25 mouse cellular contexts compared by ENCODE assay signal in genomic region chr15:8675616-8676015, GRCm38 (mm10). TPM values are rescaled to one million over a fixed set of nuclear protein-coding genes. Genes with fewer than 3 reads are reported as not detected.
"Had no signal": no experiment of that assay in that cellular context is flagged by ENCODE, and none has a peak within 500 bp of the region (broad histone marks: within the 10 kb centered on the region; RNA-seq: fewer than 3 reads in every experiment).

No protein-coding gene starts in this region.

- ATAC-seq: forebrain, embryonic 13.5 days; forebrain, embryonic 14.5 days; forebrain, embryonic 15.5 days; forebrain, embryonic 16.5 days; forebrain, postnatal 0 days had no signal

- DNase-seq: cerebellum, adult 8-10 months; cerebellum, adult 9-10 months; cerebellum, adult 9-11 months; cerebellum, postnatal 10 days; cerebellum, postnatal 14 days; cerebellum, postnatal 25 days; cerebellum, postnatal 36 days; embryo, embryonic 11 days; forebrain, postnatal 0 days; gastrocnemius, adult 2 months; gastrocnemius, postnatal 10 days; gastrocnemius, postnatal 14 days; gastrocnemius, postnatal 25 days; gastrocnemius, postnatal 36 days had no signal

- H3K4me3 ChIP-seq: embryonic facial prominence, embryonic 10.5 days; embryonic facial prominence, embryonic 12.5 days; embryonic facial prominence, embryonic 13.5 days; embryonic facial prominence, embryonic 15.5 days; erythroblast, embryonic 14.5 days; forebrain, embryonic 10.5 days; forebrain, embryonic 12.5 days; forebrain, embryonic 13.5 days; forebrain, embryonic 15.5 days; gastrocnemius, adult 2 months had no signal

- H3K4me2 ChIP-seq: embryonic facial prominence, embryonic 12.5 days; embryonic facial prominence, embryonic 13.5 days; embryonic facial prominence, embryonic 15.5 days; forebrain, embryonic 12.5 days; forebrain, embryonic 13.5 days; forebrain, embryonic 15.5 days had no signal

- H3K36me3 ChIP-seq: embryonic facial prominence, embryonic 10.5 days; embryonic facial prominence, embryonic 12.5 days; embryonic facial prominence, embryonic 13.5 days; embryonic facial prominence, embryonic 15.5 days; forebrain, embryonic 10.5 days; forebrain, embryonic 12.5 days; forebrain, embryonic 15.5 days had no signal

- H3K4me1 ChIP-seq: embryonic facial prominence, embryonic 12.5 days; forebrain, embryonic 10.5 days; forebrain, embryonic 12.5 days; forebrain, embryonic 13.5 days; forebrain, embryonic 15.5 days had no signal

- H3K9me3 ChIP-seq: embryonic facial prominence, embryonic 10.5 days; embryonic facial prominence, embryonic 12.5 days; embryonic facial prominence, embryonic 13.5 days; embryonic facial prominence, embryonic 15.5 days; forebrain, embryonic 10.5 days; forebrain, embryonic 12.5 days; forebrain, embryonic 13.5 days; forebrain, embryonic 15.5 days had no signal

- H3K27me3 ChIP-seq: embryonic facial prominence, embryonic 12.5 days; embryonic facial prominence, embryonic 13.5 days; embryonic facial prominence, embryonic 15.5 days; forebrain, embryonic 12.5 days; forebrain, embryonic 13.5 days; forebrain, embryonic 15.5 days had no signal

- H3K27ac ChIP-seq: embryonic facial prominence, embryonic 10.5 days; embryonic facial prominence, embryonic 12.5 days; embryonic facial prominence, embryonic 15.5 days; forebrain, embryonic 10.5 days; forebrain, embryonic 12.5 days; forebrain, embryonic 13.5 days; forebrain, embryonic 15.5 days; gastrocnemius, adult 2 months had no signal

- H3K9ac ChIP-seq: embryonic facial prominence, embryonic 12.5 days; embryonic facial prominence, embryonic 13.5 days; embryonic facial prominence, embryonic 15.5 days; forebrain, embryonic 12.5 days; forebrain, embryonic 13.5 days; forebrain, embryonic 15.5 days; forebrain, postnatal 0 days had no signal

RNA-seq across cellular contexts. Expression of gene Slc1a3, which starts 34.9 kb away (rescaled TPM):
- polyA plus RNA-seq: erythroblast, embryonic 14.5 days had no signal
